Mouse (Mus musculus): ENCODE results near the gene Dst.

DNA sequence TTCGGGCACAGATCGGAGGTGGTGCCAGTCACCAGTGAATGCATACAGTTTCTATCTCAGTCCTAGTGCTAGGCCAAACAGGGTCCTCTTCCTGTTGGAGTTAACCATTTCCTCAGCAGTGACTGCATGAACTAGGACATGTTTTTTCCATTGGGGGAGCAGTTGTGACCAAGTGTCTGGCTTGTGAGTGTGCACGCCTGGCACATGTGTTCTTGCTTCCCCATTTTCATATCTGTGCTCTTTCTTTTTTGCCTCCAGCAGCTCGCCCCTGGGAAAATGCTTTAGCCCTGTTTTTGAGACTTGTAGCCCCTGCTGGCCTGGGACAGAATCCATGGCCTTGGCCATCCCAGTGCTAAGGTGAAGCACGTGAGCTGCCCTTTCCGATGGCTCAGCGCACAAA, 164.2 kb downstream of the Dst start:
- TF ChIP-seq POLR2A (IDR thresholded peaks at IDR 0.05; ENCODE audit: insufficient read depth, low read depth, low read length), result no peak
- TF ChIP-seq CTCF (IDR thresholded peaks at IDR 0.05; ENCODE audit: insufficient read depth, low read depth, low read length), result no peak
